Comparison of ENCODE assay signal across 8 mouse cellular contexts in genomic region chr4:150283335-150283638, GRCm38 (mm10). TPM values are rescaled to one million over a fixed set of nuclear protein-coding genes. Genes with fewer than 3 reads are reported as not detected.
DNase-seq lines count a peak whose midpoint lies in the region; ATAC-seq and TF ChIP-seq lines count a peak whose summit lies in the region.

No protein-coding gene starts in this region.

- peak overlapping the region; percentile 96 for H3K27ac ChIP-seq in heart, embryonic 13.5 days (replicated peaks)
- H3K27ac ChIP-seq in forebrain, embryonic 10.5 days = peak overlapping the region; percentile 98
- H3K27ac ChIP-seq in liver, embryonic 13.5 days = peak overlapping the region; percentile 11; the same call in 1 of the 2 replicates

- no peak for DNase-seq in heart, postnatal 36 days
- DNase-seq in forebrain, embryonic 10.5 days (ENCODE audit: extremely low spot score, low spot score) = peak; percentile 36
- no peak for DNase-seq in liver, embryonic 13.5 days
- no peak for DNase-seq in urinary bladder, postnatal 36 days (ENCODE audit: low spot score in 2 of 2)
- no peak for DNase-seq in right cerebral cortex, postnatal 4 days
- DNase-seq in frontal cortex, postnatal 14 days (ENCODE audit: low spot score in 2 of 2) = no peak

- H3K36me3 ChIP-seq in heart, embryonic 13.5 days = no peaks in the 10 kb centered on the region; the same call in 1 of the 2 replicates
- H3K36me3 ChIP-seq in E14TG2a.4 (ENCODE audit: insufficient read depth, low read length) = no peaks in the 10 kb centered on the region
- H3K36me3 ChIP-seq in forebrain, embryonic 10.5 days (replicated peaks) = no peaks in the 10 kb centered on the region
- H3K36me3 ChIP-seq in liver, embryonic 13.5 days = no peaks in the 10 kb centered on the region

- peak overlapping the region; percentile 90 for H3K4me2 ChIP-seq in heart, embryonic 13.5 days
- H3K4me2 ChIP-seq in liver, embryonic 13.5 days = peak overlapping the region; percentile 85

- H3K9me3 ChIP-seq in heart, embryonic 13.5 days = no peaks in the 10 kb centered on the region
- no peaks in the 10 kb centered on the region for H3K9me3 ChIP-seq in E14TG2a.4 (ENCODE audit: low read length)
- H3K9me3 ChIP-seq in forebrain, embryonic 10.5 days = no peaks in the 10 kb centered on the region
- H3K9me3 ChIP-seq in liver, embryonic 13.5 days (replicated peaks) = no peaks in the 10 kb centered on the region

- peak overlapping the region; percentile 93 for H3K4me3 ChIP-seq in heart, embryonic 13.5 days
- H3K4me3 ChIP-seq in E14TG2a.4 (replicated peaks; ENCODE audit: low read length) = peak overlapping the region; percentile 94
- H3K4me3 ChIP-seq in forebrain, embryonic 10.5 days = peak overlapping the region; percentile 95
- H3K4me3 ChIP-seq in liver, embryonic 13.5 days (replicated peaks) = peak overlapping the region; percentile 78

- peaks cover 38% of the 10 kb centered on the region for H3K4me1 ChIP-seq in heart, embryonic 13.5 days
- peaks cover 53% of the 10 kb centered on the region for H3K4me1 ChIP-seq in E14TG2a.4 (replicated peaks; ENCODE audit: low read depth, low read length)
- H3K4me1 ChIP-seq in forebrain, embryonic 10.5 days = peaks cover 47% of the 10 kb centered on the region
- peaks cover 34% of the 10 kb centered on the region for H3K4me1 ChIP-seq in liver, embryonic 13.5 days (replicated peaks)

- H3K9ac ChIP-seq in heart, embryonic 13.5 days = peak overlapping the region; percentile 100
- H3K9ac ChIP-seq in liver, embryonic 13.5 days = peak overlapping the region; percentile 88

- intact Hi-C loops in heart, postnatal 36 days (cut with DNase I) = no loop called here

- 13% methylated on average over 2 of the region's 2 CpGs for WGBS in heart, embryonic 13.5 days
- 15% methylated on average over 2 of the region's 2 CpGs for whole genome bisulfite sequencing in forebrain, embryonic 10.5 days
- WGBS in liver, embryonic 13.5 days (ENCODE audit: insufficient replicate concordance) = 58% methylated on average over 2 of the region's 2 CpGs

- no peak for ATAC-seq in heart, embryonic 13.5 days (ENCODE audit: extremely low read depth, insufficient number of reproducible peaks, low FRiP score, low TSS enrichment)
- no peak for ATAC-seq in liver, embryonic 13.5 days (ENCODE audit: low read depth)

- no peaks in the 10 kb centered on the region for H3K27me3 ChIP-seq in heart, embryonic 13.5 days (replicated peaks)
- no peaks in the 10 kb centered on the region for H3K27me3 ChIP-seq in E14TG2a.4 (ENCODE audit: insufficient read depth, low read length)
- no peaks in the 10 kb centered on the region for H3K27me3 ChIP-seq in forebrain, embryonic 10.5 days (ENCODE audit: poor library complexity, severe bottlenecking)
- H3K27me3 ChIP-seq in liver, embryonic 13.5 days = no peaks in the 10 kb centered on the region

- no peak for TF ChIP-seq CTCF in E14TG2a.4 (conservative IDR thresholded peaks at IDR 0.05; ENCODE audit: low read length)

RNA-seq across cellular contexts. Expression of gene Rere, which starts 1.8 kb away (rescaled TPM):
- polyA plus RNA-seq in heart, embryonic 13.5 days (2015; fragmentation: Nextera tagmentation; extraction: Ambion mirVana) = 18.1 and 19.9 TPM in 2 replicates
- total RNA-seq in heart, postnatal 36 days (2021) = 10 to 100 TPM; 51.5 to 52.0 TPM
- polyA plus RNA-seq in forebrain, embryonic 10.5 days (2016; fragmentation: Nextera tagmentation; extraction: Ambion mirVana) = 26.8 and 31.1 TPM in 2 replicates
- polyA plus RNA-seq in liver, embryonic 13.5 days (2015; fragmentation: Nextera tagmentation; extraction: Ambion mirVana) = 5.9 and 7.5 TPM in 2 replicates

RNA-seq across cellular contexts. Expression of gene Eno1, which starts 46.8 kb away (rescaled TPM):
- 1,911 and 2,064 TPM in 2 replicates for polyA plus RNA-seq in heart, embryonic 13.5 days (2015; fragmentation: Nextera tagmentation; extraction: Ambion mirVana)
- 100 to 1,000 TPM; 106 to 108 TPM for total RNA-seq in heart, postnatal 36 days (2021)
- 3,430 and 3,707 TPM in 2 replicates for polyA plus RNA-seq in forebrain, embryonic 10.5 days (2016; fragmentation: Nextera tagmentation; extraction: Ambion mirVana)
- polyA plus RNA-seq in liver, embryonic 13.5 days (2015; fragmentation: Nextera tagmentation; extraction: Ambion mirVana) = 783 and 784 TPM in 2 replicates

Comparison
In these comparisons a context has a peak if more than half of its experiments do, and no peak if none do; other contexts are left out.
1. H3K27ac ChIP-seq: peak in every context shown above with its lines; median percentile 98 in forebrain, embryonic 10.5 days; 96 in heart, embryonic 13.5 days; 11 in liver, embryonic 13.5 days.